8 mouse cellular contexts compared by ENCODE assay signal in genomic region chr5:130163670-130164069, GRCm38 (mm10). TPM values are rescaled to one million over a fixed set of nuclear protein-coding genes. Genes with fewer than 3 reads are reported as not detected.
DNase-seq lines count a peak whose midpoint lies in the region; ATAC-seq and TF ChIP-seq lines count a peak whose summit lies in the region.

No protein-coding gene starts in this region.

- H3K9ac ChIP-seq in ES-E14 (ENCODE audit: insufficient read depth, low read depth, low read length, poor library complexity, severe bottlenecking): no peak overlapping the region
- no peak overlapping the region for H3K9ac ChIP-seq in liver, embryonic 16.5 days (ENCODE audit: low read depth, low read length)

- 5% methylated on average over 7 of the region's 7 CpGs for WGBS in cerebellum, adult 2 months
- WGBS in liver, embryonic 16.5 days (ENCODE audit: insufficient replicate concordance): 2% methylated on average over 7 of the region's 7 CpGs

- no peak overlapping the region for H3K4me2 ChIP-seq in liver, embryonic 16.5 days (ENCODE audit: low read depth, low read length)

- no peaks in the 10 kb centered on the region for H3K4me1 ChIP-seq in ES-E14 (ENCODE audit: control insufficient read depth in 2 of 2, insufficient read depth in 2 of 2, low read length in 2 of 2, poor library complexity in 1 of 2)
- no peaks in the 10 kb centered on the region for H3K4me1 ChIP-seq in cerebellum, adult 2 months (ENCODE audit: control insufficient read depth, insufficient read depth, low read length)
- peaks cover 18% of the 10 kb centered on the region for H3K4me1 ChIP-seq in liver, embryonic 16.5 days (ENCODE audit: control insufficient read depth, low read depth, low read length)

- H3K36me3 ChIP-seq in ES-E14 (ENCODE audit: control insufficient read depth, insufficient read depth, low read length, poor library complexity, severe bottlenecking): no peaks in the 10 kb centered on the region
- H3K36me3 ChIP-seq in liver, embryonic 16.5 days (ENCODE audit: control insufficient read depth, insufficient read depth): no peaks in the 10 kb centered on the region

- intact Hi-C loops in gastrocnemius, postnatal 14 days (cut with DNase I; ENCODE audit: low total_unique reads): no loop called here

- no peaks in the 10 kb centered on the region; the same call in 1 of the 2 replicates for H3K27me3 ChIP-seq in cerebellum, adult 2 months (ENCODE audit: control insufficient read depth, insufficient read depth, low read length)
- no peaks in the 10 kb centered on the region for H3K27me3 ChIP-seq in liver, embryonic 16.5 days (ENCODE audit: control insufficient read depth, insufficient read depth, low read depth, low read length)

- TF ChIP-seq POLR2A in cerebellum, adult 2 months (IDR thresholded peaks at IDR 0.05; ENCODE audit: borderline replicate concordance, insufficient read depth, low read length): no peak

- DNase-seq in 3T3-L1 (ENCODE audit: low read depth, low spot score) (peak; percentile 94), ES-E14 (ENCODE audit: low read depth, low spot score) (peak; percentile 80)
- peak; percentile 71 to 75 for DNase-seq in cerebellum, adult 2 months
- DNase-seq in gastrocnemius, postnatal 14 days: peak; percentile 80
- peak; percentile 84 to 89 for DNase-seq in kidney, postnatal 4 days
- peak; percentile 62 to 81 for DNase-seq in right cerebral cortex, postnatal 10 days (ENCODE audit: low spot score in 2 of 2)
- DNase-seq in urinary bladder, adult 18-20 months (ENCODE audit: low spot score in 2 of 2): peak; percentile 59 to 66

- no peaks in the 10 kb centered on the region for H3K9me3 ChIP-seq in ES-E14 (ENCODE audit: control insufficient read depth, insufficient read depth, low read depth, low read length)
- no peaks in the 10 kb centered on the region for H3K9me3 ChIP-seq in liver, embryonic 16.5 days (replicated peaks; ENCODE audit: control insufficient read depth, low read length)

- ATAC-seq in liver, embryonic 16.5 days (ENCODE audit: low read depth): peak; percentile 61; the same call in 1 of the 2 replicates

- H3K4me3 ChIP-seq in ES-E14 (ENCODE audit: insufficient read depth in 1 of 2, low read depth in 1 of 2, low read length in 2 of 2, poor library complexity in 1 of 2, severe bottlenecking in 1 of 2): no peak overlapping the region
- no peak overlapping the region for H3K4me3 ChIP-seq in cerebellum, adult 2 months (replicated peaks; ENCODE audit: insufficient read depth, low read depth, low read length)
- H3K4me3 ChIP-seq in liver, embryonic 16.5 days (ENCODE audit: low read depth, low read length): no peak overlapping the region

- peak; percentile 84 for TF ChIP-seq CTCF in cerebellum, adult 2 months (IDR thresholded peaks at IDR 0.05; ENCODE audit: borderline replicate concordance, insufficient read depth, low read depth, low read length)

- in situ Hi-C loops in ES-E14 (cut with MboI; ENCODE audit: low sequenced_read_pairs in 2 of 2, unreplicated experiment in 2 of 2): no loop called here

- no peak overlapping the region for H3K27ac ChIP-seq in ES-E14 (ENCODE audit: insufficient read depth, low read depth, low read length, poor library complexity, severe bottlenecking)
- H3K27ac ChIP-seq in cerebellum, adult 2 months (ENCODE audit: insufficient read depth, low read length): no peak overlapping the region
- no peak overlapping the region for H3K27ac ChIP-seq in liver, embryonic 16.5 days (ENCODE audit: low read length)

TF ChIP-seq in ES-E14, 5 proteins besides CTCF, POLR2A, EP300 and RAD21:
- TF ChIP-seq ZNF384 (IDR thresholded peaks at IDR 0.05; ENCODE audit: low read depth, low read length) (no peak), MAFK (IDR thresholded peaks at IDR 0.05; ENCODE audit: insufficient read depth, low read depth, low read length) (no peak), CHD2 (IDR thresholded peaks at IDR 0.05; ENCODE audit: low read depth, low read length) (no peak), HCFC1 (IDR thresholded peaks at IDR 0.05; ENCODE audit: borderline replicate concordance, insufficient read depth, low read length) (no peak), ZC3H11A (IDR thresholded peaks at IDR 0.05; ENCODE audit: borderline replicate concordance, low read depth, low read length) (no peak)

RNA-seq across cellular contexts. Expression of gene Rabgef1, which starts 7.9 kb away (rescaled TPM):
- 17.0 and 18.2 TPM in 2 replicates for total RNA-seq in ES-E14 (2012; rRNA removed)
- polyA plus RNA-seq in cerebellum, adult 2 months (2012; rRNA removed): 43.8 and 45.0 TPM in 2 replicates
- total RNA-seq in gastrocnemius, postnatal 14 days (2021): 10 to 100 TPM; 46.4 to 46.9 TPM
- polyA plus RNA-seq in liver, embryonic 16.5 days (2015; fragmentation: Nextera tagmentation; extraction: Ambion mirVana): 20.9 and 23.1 TPM in 2 replicates

RNA-seq across cellular contexts. Expression of gene Kctd7, which starts 19.0 kb away (rescaled TPM):
- total RNA-seq in ES-E14 (2012; rRNA removed): 1.0 and 1.2 TPM in 2 replicates
- 12.5 and 13.9 TPM in 2 replicates for polyA plus RNA-seq in cerebellum, adult 2 months (2012; rRNA removed)
- 1 to 10 TPM; 1.7 to 3.1 TPM for total RNA-seq in gastrocnemius, postnatal 14 days (2021)
- polyA plus RNA-seq in liver, embryonic 16.5 days (2015; fragmentation: Nextera tagmentation; extraction: Ambion mirVana): 5.7 and 7.0 TPM in 2 replicates

RNA-seq across cellular contexts. Expression of gene Tmem248, which starts 53.2 kb away (rescaled TPM):
- total RNA-seq in ES-E14 (2012; rRNA removed): 83.1 and 92.9 TPM in 2 replicates
- polyA plus RNA-seq in cerebellum, adult 2 months (2012; rRNA removed): 35.5 and 38.1 TPM in 2 replicates
- total RNA-seq in gastrocnemius, postnatal 14 days (2021): 10 to 100 TPM; 28.6 to 29.6 TPM
- polyA plus RNA-seq in liver, embryonic 16.5 days (2015; fragmentation: Nextera tagmentation; extraction: Ambion mirVana): 21.8 and 24.0 TPM in 2 replicates
